In genomic region chr2:166193509-166193908, GRCm38 (mm10) we compare ENCODE assay signal across 29 mouse cellular contexts. TPM values are rescaled to one million over a fixed set of nuclear protein-coding genes. Genes with fewer than 3 reads are reported as not detected.
DNase-seq lines count a peak whose midpoint lies in the region; ATAC-seq and TF ChIP-seq lines count a peak whose summit lies in the region.
"Had no signal": no experiment of that assay in that cellular context is flagged by ENCODE, and none has a peak within 500 bp of the region (broad histone marks: within the 10 kb centered on the region; RNA-seq: fewer than 3 reads in every experiment).

No protein-coding gene starts in this region.

- H3K27me3 ChIP-seq in midbrain, postnatal 0 days (ENCODE audit: insufficient read depth, low read length): no peaks in the 10 kb centered on the region
- no peaks in the 10 kb centered on the region for H3K27me3 ChIP-seq in midbrain, embryonic 14.5 days (ENCODE audit: control insufficient read depth, insufficient read depth, low read length)
- no peaks in the 10 kb centered on the region for H3K27me3 ChIP-seq in small intestine, adult 2 months (ENCODE audit: control insufficient read depth, insufficient read depth, low read length)
- H3K27me3 ChIP-seq: heart, embryonic 13.5 days; limb, embryonic 15.5 days had no signal

- ATAC-seq in midbrain, postnatal 0 days (ENCODE audit: low FRiP score): no peak
- no peak for ATAC-seq in midbrain, embryonic 14.5 days (ENCODE audit: low FRiP score, low TSS enrichment)
- ATAC-seq: forebrain, embryonic 13.5 days; midbrain, embryonic 16.5 days had no signal

- intact Hi-C loops in gastrocnemius, adult 2 months (cut with DNase I): no loop called here
- intact Hi-C loops in left cerebral cortex, postnatal 36 days (cut with DNase I): no loop called here

- H3K4me2 ChIP-seq in midbrain, postnatal 0 days (ENCODE audit: low read depth, low read length, poor library complexity, severe bottlenecking): no peak overlapping the region
- H3K4me2 ChIP-seq in midbrain, embryonic 14.5 days (ENCODE audit: low read length): no peak overlapping the region
- H3K4me2 ChIP-seq: forebrain, embryonic 13.5 days; heart, embryonic 13.5 days; hindbrain, embryonic 15.5 days; limb, embryonic 15.5 days; neural tube, embryonic 12.5 days had no signal

- H3K36me3 ChIP-seq in midbrain, postnatal 0 days (ENCODE audit: insufficient read depth, low read length): no peaks in the 10 kb centered on the region
- H3K36me3 ChIP-seq in midbrain, embryonic 14.5 days (ENCODE audit: control insufficient read depth, insufficient read depth, low read length): no peaks in the 10 kb centered on the region
- no peaks in the 10 kb centered on the region for H3K36me3 ChIP-seq in small intestine, adult 2 months (ENCODE audit: control insufficient read depth, insufficient read depth, low read length)
- H3K36me3 ChIP-seq: heart, embryonic 13.5 days; hindbrain, embryonic 15.5 days; limb, embryonic 10.5 days; limb, embryonic 15.5 days; midbrain, embryonic 10.5 days; neural tube, embryonic 12.5 days had no signal

- no peak overlapping the region for H3K27ac ChIP-seq in gastrocnemius, adult 2 months
- H3K27ac ChIP-seq in layer of hippocampus, adult 2 months: no peak overlapping the region
- no peak overlapping the region for H3K27ac ChIP-seq in midbrain, postnatal 0 days (ENCODE audit: low read depth, low read length)
- no peak overlapping the region for H3K27ac ChIP-seq in midbrain, embryonic 14.5 days (replicated peaks; ENCODE audit: low read depth, low read length)
- H3K27ac ChIP-seq in small intestine, adult 2 months (ENCODE audit: insufficient read depth, low read depth, low read length): peak overlapping the region; percentile 82; the same call in 1 of the 2 replicates
- H3K27ac ChIP-seq: forebrain, embryonic 13.5 days; heart, embryonic 13.5 days; hindbrain, embryonic 15.5 days; limb, embryonic 15.5 days; midbrain, embryonic 10.5 days; neural tube, embryonic 12.5 days had no signal

- H3K4me3 ChIP-seq in gastrocnemius, adult 2 months: no peak overlapping the region
- H3K4me3 ChIP-seq in layer of hippocampus, adult 2 months: no peak overlapping the region
- no peak overlapping the region for H3K4me3 ChIP-seq in midbrain, postnatal 0 days (ENCODE audit: low read depth, low read length)
- no peak overlapping the region for H3K4me3 ChIP-seq in midbrain, embryonic 14.5 days (replicated peaks; ENCODE audit: low read depth, low read length)
- no peak overlapping the region for H3K4me3 ChIP-seq in small intestine, adult 2 months (ENCODE audit: low read depth, low read length)
- H3K4me3 ChIP-seq: forebrain, embryonic 13.5 days; heart, embryonic 13.5 days; hindbrain, embryonic 15.5 days; limb, embryonic 10.5 days; limb, embryonic 15.5 days; midbrain, embryonic 10.5 days; myocyte; neural tube, embryonic 12.5 days had no signal

- TF ChIP-seq POLR2A in small intestine, adult 2 months (IDR thresholded peaks at IDR 0.05; ENCODE audit: low read depth, low read length): no peak

- no peak overlapping the region for H3K9ac ChIP-seq in midbrain, postnatal 0 days (replicated peaks; ENCODE audit: low read length, poor library complexity, severe bottlenecking)
- no peak overlapping the region for H3K9ac ChIP-seq in midbrain, embryonic 14.5 days (replicated peaks; ENCODE audit: low read length)
- H3K9ac ChIP-seq: forebrain, embryonic 13.5 days; heart, embryonic 13.5 days; hindbrain, embryonic 15.5 days; limb, embryonic 15.5 days; neural tube, embryonic 12.5 days had no signal

- TF ChIP-seq CTCF in gastrocnemius, adult 2 months (IDR thresholded peaks at IDR 0.05): peak; percentile 1; the same call in 1 of the 2 replicates
- TF ChIP-seq CTCF in layer of hippocampus, adult 2 months (conservative IDR thresholded peaks at IDR 0.05): peak; percentile 27
- TF ChIP-seq CTCF in midbrain, postnatal 0 days (IDR thresholded peaks at IDR 0.05): peak; percentile 20; the same call in 1 of the 2 replicates
- peak; percentile 18; the same call in 1 of the 2 replicates for TF ChIP-seq CTCF in small intestine, adult 2 months (IDR thresholded peaks at IDR 0.05; ENCODE audit: extremely low read depth, insufficient read length, insufficient replicate concordance, low read depth, low read length)

- no peak for DNase-seq in gastrocnemius, adult 2 months
- no peak for DNase-seq in gastrocnemius, adult 18-20 months (ENCODE audit: low spot score)
- no peak for DNase-seq in layer of hippocampus, adult 2 months (ENCODE audit: low spot score in 2 of 2)
- no peak for DNase-seq in layer of hippocampus, postnatal 10 days (ENCODE audit: low spot score in 2 of 2)
- DNase-seq in midbrain, postnatal 0 days (ENCODE audit: low spot score): no peak
- no peak for DNase-seq in midbrain, embryonic 14.5 days
- no peak for DNase-seq in left cerebral cortex, postnatal 36 days (ENCODE audit: low spot score in 2 of 2)
- DNase-seq: adrenal gland, postnatal 10 days; cerebellum, adult 8-10 months; cerebellum, postnatal 25 days; gastrocnemius, postnatal 36 days; heart, adult 18-20 months; heart, postnatal 10 days; kidney, postnatal 25 days; layer of hippocampus, postnatal 36 days; lung, adult 2 months; right cerebral cortex, postnatal 4 days; thymus, postnatal 25 days had no signal

- no peaks in the 10 kb centered on the region for H3K9me3 ChIP-seq in midbrain, postnatal 0 days (ENCODE audit: low read length)
- H3K9me3 ChIP-seq in midbrain, embryonic 14.5 days (ENCODE audit: control insufficient read depth, low read length): no peaks in the 10 kb centered on the region
- H3K9me3 ChIP-seq: forebrain, embryonic 13.5 days; hindbrain, embryonic 15.5 days; limb, embryonic 10.5 days; limb, embryonic 15.5 days; midbrain, embryonic 10.5 days; neural tube, embryonic 12.5 days had no signal

- WGBS in midbrain, postnatal 0 days: 97% methylated on average over 3 of the region's 3 CpGs
- 93% methylated on average over 3 of the region's 3 CpGs for WGBS in midbrain, embryonic 14.5 days
- WGBS in small intestine, adult 2 months: 93% methylated on average over 3 of the region's 3 CpGs

- H3K4me1 ChIP-seq in midbrain, postnatal 0 days (ENCODE audit: insufficient read depth, low read length): no peaks in the 10 kb centered on the region
- 0 out of 2 replicates have a peak, but pooled peaks cover 6% of the 10 kb centered on the region for H3K4me1 ChIP-seq in midbrain, embryonic 14.5 days (ENCODE audit: control insufficient read depth, insufficient read depth, low read length)
- H3K4me1 ChIP-seq in small intestine, adult 2 months (ENCODE audit: control insufficient read depth, insufficient read depth, insufficient read length, low read length): peaks cover 21% of the 10 kb centered on the region; the same call in 1 of the 2 replicates

RNA-seq across cellular contexts. Expression of gene Sulf2, which starts 38.0 kb away (rescaled TPM):
- 10 to 100 TPM in 1 of 2 experiments, 1 to 10 TPM in 1; 5.9 to 12.2 TPM for total RNA-seq in gastrocnemius, adult 2 months (2021)
- total RNA-seq in gastrocnemius, adult 18-20 months (2021): 10 to 100 TPM in 1 of 2 experiments, 1 to 10 TPM in 1; 8.7 to 12.3 TPM
- 100 to 1,000 TPM in 1 of 2 experiments, 10 to 100 TPM in 1; 93.2 to 114 TPM for total RNA-seq in layer of hippocampus, adult 2 months (2021)
- 100 to 1,000 TPM; 192 to 224 TPM for total RNA-seq in layer of hippocampus, postnatal 10 days (2021)
- total RNA-seq in midbrain, postnatal 0 days (2014; rRNA removed): 127 and 131 TPM in 2 replicates
- 95.8 and 99.6 TPM in 2 replicates for polyA plus RNA-seq in midbrain, postnatal 0 days (2015; fragmentation: Nextera tagmentation; extraction: Ambion mirVana)
- 90.9 and 93.8 TPM in 2 replicates for polyA plus RNA-seq in midbrain, embryonic 14.5 days (2014; fragmentation: Nextera tagmentation; extraction: Ambion mirVana)
- polyA plus RNA-seq in small intestine, adult 2 months (2012; rRNA removed): 35.8 and 75.6 TPM in 2 replicates
- total RNA-seq in left cerebral cortex, postnatal 36 days (2021): 100 to 1,000 TPM in 1 of 2 experiments, 10 to 100 TPM in 1; 95.9 to 119 TPM
- total RNA-seq: CH12.LX had no signal
